Mouse (Mus musculus) embryonic stem cell, embryonic (primary cell): ENCODE results near the gene Arl4d.
"Not testable (repeated sequence)": the region's sequence is repeated elsewhere in the genome, so short reads cannot be mapped to it uniquely, and the experiment has no call there.

Experiments used
- CTCF ChIA-PET, 4 experiments: fragments of 300-600 bp in 2 of 4; fragments of 350-600 bp in 2 of 4; sonication (Branson Sonifier 250); formaldehyde crosslinking; loops; one replicate each; lab custom pipeline; 2022; ENCODE audit warnings: inconsistent platforms in 2 of 4; lab: Charles Lee
- POLR2A ChIA-PET, 4 experiments: fragments of 300-600 bp in 2 of 4; fragments of 350-600 bp in 2 of 4; sonication (Branson Sonifier 250); formaldehyde crosslinking; loops; one replicate each; lab custom pipeline; 2022; ENCODE audit warnings: antibody characterized with exemption in 4 of 4, inconsistent platforms in 1 of 4; lab: Charles Lee

Gene Arl4d

GRCm38 (mm10) chr11:101640857-101641709, 24.3 kb upstream of the Arl4d start:
- POLR2A ChIA-PET = interaction anchor here (0.6 to 15.7 kb wide), 78 partner anchors 8 to 517 kb away, joined by 3 to 388 read pairs (median 6); partner anchors contain the start of genes Dhx8 (in 4 of the 4), Rdm1 (in 4 of the 4), Arl4d (in 3 of the 4) and Brca1 (in 2 of the 4)
- CTCF ChIA-PET = interaction anchor here in 1 of 4 experiments (1.0 to 2.4 kb wide), 4 partner anchors 13 to 199 kb away, joined by 3 to 7 read pairs (median 5); partner anchors contain the start of genes Dhx8 and Rpl27

GRCm38 (mm10) chr11:101641710-101642642, 23.4 kb upstream of the Arl4d start:
- CTCF ChIA-PET = interaction anchor here in 1 of 4 experiments (0.6 to 2.4 kb wide), 5 partner anchors 14 to 200 kb away, joined by 3 to 7 read pairs (median 4); partner anchors contain the start of genes Dhx8, Rnd2 and Rpl27
- POLR2A ChIA-PET = interaction anchor here (0.6 to 15.7 kb wide), 84 partner anchors 9 to 448 kb away, joined by 3 to 388 read pairs (median 5); partner anchors contain the start of genes Dhx8 (in 4 of the 4), Rdm1 (in 4 of the 4), Arl4d (in 3 of the 4) and Brca1 (in 2 of the 4)

- POLR2A ChIA-PET = interaction anchor here (0.6 to 15.7 kb wide), 59 partner anchors 9 to 1247 kb away, joined by 3 to 388 read pairs (median 5); partner anchors contain the start of genes Rdm1 (in 4 of the 4), Cntd1 (in 3 of the 4), Coa3 (in 3 of the 4) and Brca1 (in 2 of the 4)
- CTCF ChIA-PET = interaction anchor here (0.6 to 2.4 kb wide), 6 partner anchors 15 to 409 kb away, joined by 4 to 7 read pairs (median 6); partner anchors contain the start of gene Dhx8 (in 1 of the 4)
Measured at GRCm38 (mm10) chr11:101642931-101643330, 22.4 kb upstream of the Arl4d start.

GRCm38 (mm10) chr11:101644591-101644990, 20.8 kb upstream of the Arl4d start:
- ChIA-PET POLR2A (interaction anchor here (0.6 to 15.7 kb wide), 38 partner anchors 9 to 141 kb away, joined by 3 to 388 read pairs (median 4); partner anchors contain the start of genes Rdm1 (in 3 of the 4), Arl4d (in 2 of the 4), Dhx8 (in 2 of the 4) and Brca1 (in 1 of the 4)), CTCF (interaction anchor here in 1 of 4 experiments (0.6 kb wide), 1 partner anchor 435 kb away, joined by 3 read pairs; no protein-coding TSS in a partner anchor)

- ChIA-PET CTCF (interaction anchor here in 1 of 4 experiments (0.6 kb wide), 1 partner anchor 435 kb away, joined by 3 read pairs; no protein-coding TSS in a partner anchor), POLR2A (interaction anchor here (0.6 to 15.7 kb wide), 41 partner anchors 10 to 140 kb away, joined by 3 to 388 read pairs (median 4); partner anchors contain the start of genes Rdm1 (in 3 of the 4), Arl4d (in 2 of the 4), Dhx8 (in 2 of the 4) and Brca1 (in 1 of the 4))
Measured at GRCm38 (mm10) chr11:101645043-101645410, 20.3 kb upstream of the Arl4d start.

- POLR2A ChIA-PET = interaction anchor here (0.6 to 15.7 kb wide), 43 partner anchors 10 to 178 kb away, joined by 3 to 388 read pairs (median 5); partner anchors contain the start of genes Rdm1 (in 3 of the 4), Arl4d (in 2 of the 4), Dhx8 (in 2 of the 4) and Brca1 (in 1 of the 4)
Measured at GRCm38 (mm10) chr11:101645411-101646282, 19.7 kb upstream of the Arl4d start.

GRCm38 (mm10) chr11:101646283-101646794, 19.0 kb upstream of the Arl4d start:
- ChIA-PET CTCF (interaction anchor here in 1 of 4 experiments (0.9 kb wide), 1 partner anchor 86 kb away, joined by 3 read pairs; the partner anchor contains the start of gene Dhx8), POLR2A (interaction anchor here (0.6 to 15.7 kb wide), 27 partner anchors 9 to 1610 kb away, joined by 3 to 388 read pairs (median 5); partner anchors contain the start of genes Dhx8 (in 2 of the 4), Rdm1 (in 2 of the 4) and Arl4d (in 1 of the 4))

More at GRCm38 (mm10) chr11:101645411-101646282, 19.7 kb upstream of the Arl4d start:
- CTCF ChIA-PET = not testable (repeated sequence)

- POLR2A ChIA-PET = interaction anchor here (0.6 to 15.7 kb wide), 28 partner anchors 9 to 1609 kb away, joined by 3 to 388 read pairs (median 6); partner anchors contain the start of genes Dhx8 (in 3 of the 4), Arl4d (in 1 of the 4), Rdm1 (in 1 of the 4) and Rnd2 (in 1 of the 4)
- CTCF ChIA-PET = interaction anchor here (0.6 to 1.0 kb wide), 7 partner anchors 10 to 502 kb away, joined by 3 to 9 read pairs (median 3); partner anchors contain the start of gene Dhx8 (in 1 of the 4)
Measured at GRCm38 (mm10) chr11:101647093-101647492, 18.2 kb upstream of the Arl4d start.

GRCm38 (mm10) chr11:101656356-101656755, 9.0 kb upstream of the Arl4d start:
- CTCF ChIA-PET = interaction anchor here in 1 of 4 experiments (5.2 kb wide), 1 partner anchor 76 kb away, joined by 98 read pairs; the partner anchor contains the start of gene Dhx8
- POLR2A ChIA-PET = interaction anchor here in 3 of 4 experiments (0.6 to 15.8 kb wide), 32 partner anchors 8 to 272 kb away, joined by 3 to 474 read pairs (median 29); partner anchors contain the start of genes Arl4d (in 2 of the 3), Dhx8 (in 2 of the 3), Rdm1 (in 2 of the 3) and Rpl27 (in 2 of the 3)

GRCm38 (mm10) chr11:101657528-101657885, 7.8 kb upstream of the Arl4d start:
- POLR2A ChIA-PET = interaction anchor here (0.6 to 15.8 kb wide), 159 partner anchors 8 to 543 kb away, joined by 3 to 474 read pairs (median 6); partner anchors contain the start of genes Dhx8 (in 4 of the 4), Rdm1 (in 4 of the 4), Etv4 (in 3 of the 4) and Cfap97d1 (in 2 of the 4)

GRCm38 (mm10) chr11:101657886-101658750, 7.2 kb upstream of the Arl4d start:
- ChIA-PET CTCF (interaction anchor here (0.6 to 5.2 kb wide), 27 partner anchors 10 to 310 kb away, joined by 3 to 98 read pairs (median 4); partner anchors contain the start of genes Dhx8 (in 4 of the 4), Brca1 (in 1 of the 4), Nbr1 (in 1 of the 4) and Rpl27 (in 1 of the 4)), POLR2A (interaction anchor here (0.5 to 15.8 kb wide), 210 partner anchors 7 to 1293 kb away, joined by 3 to 474 read pairs (median 5); partner anchors contain the start of genes Dhx8 (in 4 of the 4), Rdm1 (in 4 of the 4), Etv4 (in 3 of the 4) and Cfap97d1 (in 2 of the 4))

More at GRCm38 (mm10) chr11:101657528-101657885, 7.8 kb upstream of the Arl4d start:
- CTCF ChIA-PET = interaction anchor here (0.6 to 5.2 kb wide), 11 partner anchors 10 to 253 kb away, joined by 3 to 98 read pairs (median 6); partner anchors contain the start of genes Dhx8 (in 4 of the 4), Brca1 (in 1 of the 4) and Nbr1 (in 1 of the 4)

GRCm38 (mm10) chr11:101658751-101659558, 6.4 kb upstream of the Arl4d start:
- ChIA-PET CTCF (interaction anchor here (0.5 to 5.2 kb wide), 28 partner anchors 9 to 309 kb away, joined by 3 to 98 read pairs (median 4); partner anchors contain the start of genes Dhx8 (in 4 of the 4) and Rpl27 (in 1 of the 4)), POLR2A (interaction anchor here (0.5 to 15.8 kb wide), 151 partner anchors 9 to 1294 kb away, joined by 3 to 474 read pairs (median 6); partner anchors contain the start of genes Dhx8 (in 4 of the 4), Rdm1 (in 4 of the 4), Etv4 (in 3 of the 4) and Arl4d (in 1 of the 4))
